Mouse (Mus musculus): Measurements from ENCODE around the gene Flnb. TPM values are rescaled to one million over a fixed set of nuclear protein-coding genes. Genes with fewer than 3 reads are reported as not detected.
A peak's percentile ranks its signal among the peaks of the same experiment; 100 is the strongest.

Gene Flnb
- 0.76 and 1.5 TPM in 2 replicates for total RNA-seq (2014; fragmentation: Nextera tagmentation)
- total RNA-seq (2017): 1.3 and 1.9 TPM in 2 replicates

- ATAC-seq (replicated peaks; ENCODE audit: low FRiP score, low TSS enrichment, poor library complexity, severe bottlenecking): peak; percentile 99
Observed at GRCm38 (mm10) chr14:7817770-7818462, at the start of gene Flnb. TSS of gene Flnb (plus strand) at chr14:7817957.

GRCm38 (mm10) chr14:7773714-7774389 is 43.9 kb upstream of the Flnb start:
- ATAC-seq (replicated peaks; ENCODE audit: low FRiP score, low TSS enrichment, poor library complexity, severe bottlenecking): peak; percentile 99

GRCm38 (mm10) chr14:7786073-7786472 is 31.7 kb upstream of the Flnb start:
- ATAC-seq (replicated peaks; ENCODE audit: low FRiP score, low TSS enrichment, poor library complexity, severe bottlenecking): 0 out of 2 replicates have a peak, but pooled peaks have one; percentile 34

GRCm38 (mm10) chr14:7789266-7790030 is 28.3 kb upstream of the Flnb start:
- ATAC-seq (replicated peaks; ENCODE audit: low FRiP score, low TSS enrichment, poor library complexity, severe bottlenecking): no peak

- ATAC-seq (replicated peaks; ENCODE audit: low FRiP score, low TSS enrichment, poor library complexity, severe bottlenecking): no peak
Observed at GRCm38 (mm10) chr14:7791061-7791531, 26.7 kb upstream of the Flnb start.

- peak; percentile 97 for ATAC-seq (replicated peaks; ENCODE audit: low FRiP score, low TSS enrichment, poor library complexity, severe bottlenecking)
Observed at GRCm38 (mm10) chr14:7791532-7792159, 26.1 kb upstream of the Flnb start, which contains the start of gene Gm26661. TSS of gene Gm26661 (plus strand) at chr14:7791587.

GRCm38 (mm10) chr14:7795961-7796360 is 21.8 kb upstream of the Flnb start:
- ATAC-seq (replicated peaks; ENCODE audit: low FRiP score, low TSS enrichment, poor library complexity, severe bottlenecking): no peak

GRCm38 (mm10) chr14:7800611-7801010 is 17.1 kb upstream of the Flnb start:
- ATAC-seq (replicated peaks; ENCODE audit: low FRiP score, low TSS enrichment, poor library complexity, severe bottlenecking): no peak

GRCm38 (mm10) chr14:7801831-7802230 is 15.9 kb upstream of the Flnb start:
- ATAC-seq (replicated peaks; ENCODE audit: low FRiP score, low TSS enrichment, poor library complexity, severe bottlenecking): peak; percentile 77

GRCm38 (mm10) chr14:7803874-7804557 is 13.7 kb upstream of the Flnb start:
- ATAC-seq (replicated peaks; ENCODE audit: low FRiP score, low TSS enrichment, poor library complexity, severe bottlenecking): no peak

GRCm38 (mm10) chr14:7804558-7804905 is 13.2 kb upstream of the Flnb start:
- ATAC-seq (replicated peaks; ENCODE audit: low FRiP score, low TSS enrichment, poor library complexity, severe bottlenecking): no peak

GRCm38 (mm10) chr14:7807711-7808110 is 10.0 kb upstream of the Flnb start:
- no peak for ATAC-seq (replicated peaks; ENCODE audit: low FRiP score, low TSS enrichment, poor library complexity, severe bottlenecking)

GRCm38 (mm10) chr14:7808501-7808981 is 9.2 kb upstream of the Flnb start:
- ATAC-seq (replicated peaks; ENCODE audit: low FRiP score, low TSS enrichment, poor library complexity, severe bottlenecking): no peak

GRCm38 (mm10) chr14:7809043-7809955 is 8.5 kb upstream of the Flnb start:
- ATAC-seq (replicated peaks; ENCODE audit: low FRiP score, low TSS enrichment, poor library complexity, severe bottlenecking): no peak

- peak; percentile 39 for ATAC-seq (replicated peaks; ENCODE audit: low FRiP score, low TSS enrichment, poor library complexity, severe bottlenecking)
Observed at GRCm38 (mm10) chr14:7818463-7819121, 835 bp downstream of the Flnb start.

- ATAC-seq (replicated peaks; ENCODE audit: low FRiP score, low TSS enrichment, poor library complexity, severe bottlenecking): no peak
Observed at GRCm38 (mm10) chr14:7819446-7819845, 1.7 kb downstream of the Flnb start.

GRCm38 (mm10) chr14:7821341-7821740 is 3.6 kb downstream of the Flnb start:
- ATAC-seq (replicated peaks; ENCODE audit: low FRiP score, low TSS enrichment, poor library complexity, severe bottlenecking): no peak

Data from megakaryocyte-erythroid progenitor cell, adult 5-6 weeks (primary cell).